Mouse (Mus musculus) ovary, postnatal 14 days (tissue): Measurements from ENCODE around the gene Cetn3.

Experiments
- DNase-seq: peaks from one replicate; pipeline ENCODE4 v3.0.0; 2022; ENCODE audit warnings: low spot score

The Cetn3 gene

GRCm38 (mm10) chr13:81782971-81783404 lies at the start of gene Cetn3:
Gene Cetn3 (plus strand): TSS chr13:81783077.
- DNase-seq: peak; percentile 80

GRCm38 (mm10) chr13:81736606-81737005 lies 46.3 kb upstream of the Cetn3 start:
- no peak for DNase-seq

DNA sequence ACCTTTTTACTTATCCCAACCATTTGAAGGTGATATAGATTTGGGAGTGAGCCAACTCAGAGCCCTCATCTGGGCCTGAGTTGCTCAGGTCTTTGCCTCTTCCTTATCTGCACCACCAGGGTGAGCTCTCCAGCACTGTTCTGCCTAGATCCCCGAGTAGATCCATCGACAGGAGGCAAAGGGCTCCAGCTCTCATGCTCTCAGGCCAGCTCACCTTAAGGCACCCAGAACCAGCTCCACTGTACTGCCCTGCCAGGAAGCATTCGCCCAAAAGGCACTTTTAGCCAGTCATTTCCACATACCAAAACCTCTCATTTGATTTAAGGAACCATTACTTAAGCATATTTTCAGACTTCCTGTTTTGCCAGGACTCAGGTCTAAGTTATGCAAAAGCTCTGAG lies 42.0 kb upstream of the Cetn3 start:
- DNase-seq: no peak

GRCm38 (mm10) chr13:81743391-81744091 lies 39.3 kb upstream of the Cetn3 start:
- DNase-seq: no peak

GRCm38 (mm10) chr13:81744092-81744396 lies 38.8 kb upstream of the Cetn3 start:
- DNase-seq: no peak

GRCm38 (mm10) chr13:81754878-81755277 lies 28.0 kb upstream of the Cetn3 start:
- no peak for DNase-seq

- DNase-seq: no peak
Observed at GRCm38 (mm10) chr13:81755324-81755723, 27.6 kb upstream of the Cetn3 start.

DNA sequence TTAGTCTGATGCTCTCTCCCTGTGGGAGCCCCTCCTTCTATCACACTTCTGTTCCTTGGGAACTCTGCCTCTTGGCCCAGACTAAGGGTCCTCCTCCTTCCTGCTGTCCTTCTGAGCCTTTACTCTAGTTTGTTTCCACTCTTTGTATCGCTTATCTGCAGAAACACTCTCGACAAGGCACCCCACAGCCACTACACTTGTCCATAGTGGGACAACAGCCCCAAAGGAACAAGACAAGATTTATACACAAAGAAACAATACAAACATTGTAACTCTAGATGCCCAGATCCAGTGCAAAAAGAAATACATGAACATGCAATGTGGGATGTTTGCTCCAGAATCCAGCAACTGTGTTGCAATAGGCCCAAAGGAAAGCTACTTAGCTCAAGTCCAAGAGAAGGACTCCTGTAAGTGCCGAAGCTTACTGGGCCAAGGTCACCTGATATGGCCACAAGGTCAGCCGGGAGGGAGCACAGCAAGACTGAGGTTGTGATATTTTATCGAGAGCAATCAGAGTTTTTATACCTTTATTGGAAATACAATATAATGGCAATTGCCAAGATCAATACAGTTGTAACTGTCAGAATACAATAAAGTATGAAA lies 25.7 kb upstream of the Cetn3 start:
- no peak for DNase-seq

DNA sequence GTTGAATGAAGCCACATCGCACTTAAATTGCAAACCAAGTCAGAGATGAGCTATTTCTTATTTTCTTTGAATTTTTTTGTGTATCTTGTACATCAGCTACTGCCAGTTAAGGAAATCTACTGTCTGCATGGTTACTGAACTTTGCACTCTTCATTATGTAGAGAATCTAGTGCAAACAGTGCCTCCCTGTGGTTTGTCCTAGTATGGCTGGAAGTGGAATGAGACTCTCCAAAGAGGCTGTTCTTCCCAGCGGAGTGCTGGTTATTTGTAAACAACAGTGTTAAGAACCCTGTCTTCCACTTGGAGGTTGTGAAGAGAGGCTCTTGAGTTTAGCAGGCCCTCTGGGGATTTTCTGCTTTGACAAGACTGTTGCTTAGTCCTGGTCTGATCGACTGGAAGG lies 22.5 kb upstream of the Cetn3 start:
- peak; percentile 50 for DNase-seq

DNA sequence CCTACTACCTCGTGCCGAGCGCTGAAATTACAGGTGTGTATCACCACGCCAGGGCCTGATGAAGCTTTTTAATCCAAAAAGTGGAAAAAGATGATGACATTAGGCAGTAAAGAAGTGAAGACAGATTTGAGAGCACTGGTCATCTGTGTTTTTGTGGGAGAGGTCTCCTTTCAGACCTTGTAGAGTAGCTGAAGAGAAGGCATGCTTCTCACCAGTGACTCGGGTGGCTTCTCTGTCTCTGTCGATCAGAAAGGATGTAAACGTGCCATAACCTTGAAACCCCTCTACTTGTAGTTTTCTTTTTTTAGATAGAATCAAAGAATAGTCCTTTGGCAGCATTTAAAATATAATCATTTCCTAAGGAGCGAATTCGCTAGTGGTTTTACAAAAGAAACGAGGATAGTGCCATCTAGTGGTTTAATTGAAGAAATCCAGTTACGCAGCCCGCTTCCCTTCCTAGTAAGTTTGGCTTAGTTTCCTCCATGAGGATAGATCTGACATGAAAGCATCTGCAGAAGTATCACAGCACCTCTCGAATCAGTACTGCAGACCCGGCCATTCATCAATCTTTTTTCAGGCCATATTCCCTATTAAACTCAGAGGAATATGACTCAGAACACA lies 21.2 kb upstream of the Cetn3 start:
- DNase-seq: no peak

GRCm38 (mm10) chr13:81764173-81764572 lies 18.7 kb upstream of the Cetn3 start:
- DNase-seq: no peak

DNA sequence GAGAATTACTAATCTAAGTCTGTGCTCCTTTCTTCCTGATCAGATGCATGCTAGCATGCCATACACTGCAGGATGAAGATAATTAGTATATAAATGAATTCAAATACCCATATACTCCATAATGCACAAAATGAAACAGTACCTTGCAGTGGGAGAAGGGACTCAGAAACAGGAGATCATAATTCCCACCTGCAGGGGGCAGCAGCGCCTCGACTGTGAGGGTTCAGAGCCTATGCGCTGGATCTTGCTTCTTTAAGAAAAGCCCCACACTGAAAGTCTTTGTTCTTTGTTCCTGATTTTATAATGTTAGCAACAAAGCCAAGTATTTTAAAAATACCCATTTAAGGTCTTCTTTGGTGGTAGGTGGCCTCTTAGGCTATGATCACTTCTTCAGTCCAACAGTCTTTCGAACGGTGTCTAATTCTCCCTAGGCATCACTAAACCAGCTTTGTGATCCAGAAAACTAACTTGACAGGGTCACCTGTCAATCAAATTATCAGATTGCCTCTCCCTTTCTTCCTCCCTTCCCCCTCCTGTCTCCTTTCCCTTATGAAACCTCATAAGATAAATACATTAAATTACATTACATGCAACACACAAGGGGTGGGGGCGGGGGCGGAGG lies 15.7 kb upstream of the Cetn3 start:
- peak; percentile 51 for DNase-seq

DNA sequence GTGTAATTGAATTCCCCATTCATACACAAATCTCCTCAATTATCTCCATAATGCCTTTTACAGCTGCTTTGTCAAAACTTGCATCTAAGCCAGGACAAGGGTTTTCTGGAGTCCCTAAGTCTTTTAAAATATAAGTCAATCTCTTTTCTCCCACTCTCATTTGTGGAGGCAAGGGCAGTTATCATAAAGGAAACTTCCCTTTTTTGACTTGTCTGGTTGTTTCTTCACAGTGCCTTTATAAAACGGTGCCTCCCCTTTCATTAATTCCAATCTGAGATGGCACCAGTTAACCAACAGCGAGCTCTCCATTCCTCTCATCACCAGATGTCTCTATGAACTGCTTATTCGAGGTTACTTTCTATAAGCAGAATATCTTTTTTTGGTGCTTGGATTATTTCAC lies 6.7 kb upstream of the Cetn3 start:
- no peak for DNase-seq

- no peak for DNase-seq
Observed at GRCm38 (mm10) chr13:81782475-81782874, 402 bp upstream of the Cetn3 start.

DNA sequence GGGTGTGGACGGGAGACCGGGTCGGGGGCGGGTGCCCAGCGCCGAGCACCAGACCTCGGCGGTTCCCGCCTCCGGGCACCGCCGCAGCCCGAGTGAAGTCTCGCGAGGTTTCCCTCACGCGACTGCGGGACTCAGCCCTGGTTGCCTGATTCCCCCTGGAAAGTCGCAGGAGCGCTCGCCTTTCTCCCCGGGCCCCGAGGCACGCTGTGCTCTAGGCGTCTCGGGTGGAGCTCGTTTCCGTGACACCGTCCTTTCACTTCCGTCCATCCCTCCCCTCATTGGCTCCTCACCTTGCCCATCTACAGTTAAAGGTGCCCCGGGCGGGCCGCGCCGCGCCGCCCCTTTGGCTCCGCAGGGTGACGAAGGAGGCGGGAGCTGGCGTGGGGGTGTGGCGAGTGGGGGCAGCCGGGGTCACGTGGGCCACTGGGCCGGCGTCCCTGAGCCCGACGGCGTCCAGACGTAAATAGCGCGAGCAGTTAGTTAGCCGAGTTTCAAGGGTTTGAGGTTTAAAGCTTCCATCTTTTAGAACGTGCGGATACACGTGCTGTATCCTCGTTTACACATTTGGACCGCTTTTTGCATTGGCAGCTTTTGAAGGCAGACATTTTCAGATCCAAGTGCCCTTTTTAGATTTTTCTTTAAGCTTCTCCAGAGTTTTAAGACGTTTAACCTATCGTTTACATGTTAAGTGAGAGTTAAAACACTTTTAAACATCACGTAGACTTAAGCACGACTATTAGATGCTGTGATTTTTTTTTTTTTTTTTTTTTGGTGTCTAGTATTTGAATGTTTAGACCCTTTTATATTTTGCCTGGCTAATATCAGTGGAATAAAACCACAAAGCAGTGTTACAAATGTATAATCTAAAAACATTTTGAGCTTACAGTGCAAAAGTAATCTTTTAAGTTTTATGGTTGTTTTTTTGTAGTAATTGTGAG lies 797 bp downstream of the Cetn3 start:
- DNase-seq: peak; percentile 95

- DNase-seq: no peak
Observed at GRCm38 (mm10) chr13:81785766-81786480, 3.0 kb downstream of the Cetn3 start.

DNA sequence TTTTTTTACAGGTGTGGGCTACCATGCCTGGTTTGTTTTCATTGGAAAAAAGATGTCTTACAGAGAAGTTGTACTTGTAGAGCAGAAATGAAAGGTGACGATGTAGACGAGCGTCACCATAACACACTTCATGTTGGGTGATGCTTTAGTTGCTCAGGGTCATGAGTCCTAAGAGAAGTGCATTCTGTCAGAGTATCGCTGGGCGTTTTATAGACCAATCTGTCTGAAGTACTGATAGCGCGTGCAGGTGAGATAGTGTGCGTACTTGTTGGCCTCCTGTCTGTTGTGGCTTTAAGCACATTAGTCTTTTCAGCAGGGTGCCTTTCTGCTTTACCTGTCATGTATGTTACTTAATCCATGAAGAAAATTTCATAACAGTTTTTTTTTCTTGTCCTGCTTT lies 7.3 kb downstream of the Cetn3 start:
- DNase-seq: no peak

DNA sequence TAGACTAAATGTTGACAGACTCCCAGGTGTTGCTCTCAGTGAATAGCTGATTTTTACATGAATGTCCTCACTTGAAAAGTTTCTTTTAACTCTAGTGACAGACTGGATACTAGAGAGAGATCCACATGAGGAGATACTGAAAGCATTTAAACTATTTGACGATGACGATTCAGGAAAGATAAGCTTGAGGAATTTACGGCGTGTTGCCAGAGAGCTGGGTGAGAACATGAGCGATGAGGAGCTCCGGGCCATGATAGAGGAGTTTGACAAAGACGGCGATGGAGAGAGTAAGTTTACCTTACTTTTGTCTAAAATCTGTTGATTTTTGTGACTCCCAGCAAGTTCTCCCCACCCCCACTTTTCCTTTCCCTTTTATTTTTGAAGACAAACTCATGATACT lies 9.0 kb downstream of the Cetn3 start:
- no peak for DNase-seq

GRCm38 (mm10) chr13:81793850-81794249 lies 11.0 kb downstream of the Cetn3 start:
- DNase-seq: no peak

DNA sequence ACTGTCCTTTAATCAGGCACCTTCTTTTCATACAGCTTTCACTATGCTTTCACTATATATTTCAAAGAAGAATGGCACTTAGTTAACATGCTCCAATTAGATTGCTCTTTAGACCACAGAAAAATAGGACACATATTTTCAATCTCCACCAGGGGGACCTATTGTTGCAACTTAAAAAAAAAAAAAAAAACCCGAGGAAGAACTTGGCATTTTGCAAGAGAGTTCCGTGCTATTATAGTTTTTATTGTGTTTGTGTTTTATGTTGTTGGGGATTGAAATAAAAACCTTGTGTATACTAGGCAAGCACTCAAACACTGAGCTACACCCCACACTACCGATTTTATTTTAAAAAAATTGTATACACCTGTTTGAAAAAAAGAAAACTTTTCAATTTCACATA lies 18.2 kb downstream of the Cetn3 start:
- DNase-seq: no peak

GRCm38 (mm10) chr13:81803713-81804112 lies 20.8 kb downstream of the Cetn3 start:
- DNase-seq: no peak
